Mouse (Mus musculus) midbrain, postnatal 0 days (tissue): ENCODE measurements around the gene Ttc4. TPM values are rescaled to one million over a fixed set of nuclear protein-coding genes. Genes with fewer than 3 reads are reported as not detected.
A peak's percentile ranks its signal among the peaks of the same experiment; 100 is the strongest.

ENCODE experiments used
- ATAC-seq: fragments of 200-750 bp; cut with Nextera tagmentation; 2 replicates; pipeline ENCODE4 v1.8.0; 2017; ENCODE audit warnings: moderate number of reproducible peaks, mild to moderate bottlenecking, moderate TSS enrichment, moderate library complexity; ENCODE audit not compliant: low FRiP score
- DNase-seq: peaks from one replicate; pipeline ENCODE4 v3.0.0-alpha.2; 2015; ENCODE audit warnings: low spot score
- H3K27ac ChIP-seq: fragments of 300-500 bp; sonication (generic); 2 replicates; pipeline ENCODE4 v1.5.1; 2014; ENCODE audit warnings: low read depth, mild to moderate bottlenecking, low read length, mixed read lengths
- H3K27me3 ChIP-seq: fragments of 300-500 bp; sonication (generic); 2 replicates; pipeline ENCODE4 v1.6.1; 2014; ENCODE audit warnings: low read length, control low read depth, mixed read lengths; ENCODE audit not compliant: insufficient read depth
- H3K36me3 ChIP-seq: fragments of 300-500 bp; sonication (generic); 2 replicates; pipeline ENCODE4 v1.6.1; 2014; ENCODE audit warnings: low read length, control low read depth, mixed read lengths; ENCODE audit not compliant: insufficient read depth
- H3K4me1 ChIP-seq: fragments of 300-500 bp; sonication (generic); 2 replicates; pipeline ENCODE4 v1.6.1; 2014; ENCODE audit warnings: mild to moderate bottlenecking, control low read depth, antibody characterized with exemption, low read length, mixed read lengths; ENCODE audit not compliant: insufficient read depth
- H3K4me2 ChIP-seq: fragments of 300-500 bp; sonication (generic); 2 replicates; pipeline ENCODE4 v1.6.1; 2014; ENCODE audit warnings: low read depth, mild to moderate bottlenecking, low read length, mixed read lengths; ENCODE audit not compliant: poor library complexity, severe bottlenecking
- H3K4me3 ChIP-seq: fragments of 300-500 bp; sonication (generic); 2 replicates; pipeline ENCODE4 v1.5.1; 2014; ENCODE audit warnings: low read depth, mild to moderate bottlenecking, low read length, moderate library complexity
- H3K9ac ChIP-seq: fragments of 300-500 bp; sonication (generic); replicated peaks from 2 replicates; pipeline ENCODE4 v1.6.1; 2014; ENCODE audit warnings: mild to moderate bottlenecking, low read length, moderate library complexity, mixed read lengths; ENCODE audit not compliant: poor library complexity, severe bottlenecking
- H3K9me3 ChIP-seq: fragments of 300-500 bp; sonication (generic); 2 replicates; pipeline ENCODE4 v1.6.1; 2016; ENCODE audit warnings: low read length, control low read depth
- CTCF ChIP-seq: IDR thresholded peaks from 2 replicates; pipeline ENCODE4 v1.5.1; 2016; ENCODE audit warnings: antibody characterized with exemption, mild to moderate bottlenecking
- WGBS: fragments of 180-500 bp; shearing (Covaris S2); extraction: QIAGEN DNeasy Blood & Tissue Kit; methylation state at CpG from one replicate; pipeline ENCODE4 v1.1.7; 2014; 5-methylcytosine and 5-hydroxymethylcytosine counted together
- polyA plus RNA-seq: library from polyadenylated mRNA; unstranded; fragments of >200 nt; fragmentation: Nextera tagmentation; extraction: Ambion mirVana; gene quantifications from 2 replicates; pipeline ENCODE4 v1.2.1, GENCODE M21; 2015
- total RNA-seq: library from RNA; depleted of rRNA; stranded (reverse); fragments of >200 nt; gene quantifications from 2 replicates; pipeline ENCODE4 v1.2.3, GENCODE M21; 2014; rRNA removed

Gene Ttc4
- total RNA-seq (121 and 127 TPM in 2 replicates), polyA plus RNA-seq (93.2 and 111 TPM in 2 replicates)

DNA sequence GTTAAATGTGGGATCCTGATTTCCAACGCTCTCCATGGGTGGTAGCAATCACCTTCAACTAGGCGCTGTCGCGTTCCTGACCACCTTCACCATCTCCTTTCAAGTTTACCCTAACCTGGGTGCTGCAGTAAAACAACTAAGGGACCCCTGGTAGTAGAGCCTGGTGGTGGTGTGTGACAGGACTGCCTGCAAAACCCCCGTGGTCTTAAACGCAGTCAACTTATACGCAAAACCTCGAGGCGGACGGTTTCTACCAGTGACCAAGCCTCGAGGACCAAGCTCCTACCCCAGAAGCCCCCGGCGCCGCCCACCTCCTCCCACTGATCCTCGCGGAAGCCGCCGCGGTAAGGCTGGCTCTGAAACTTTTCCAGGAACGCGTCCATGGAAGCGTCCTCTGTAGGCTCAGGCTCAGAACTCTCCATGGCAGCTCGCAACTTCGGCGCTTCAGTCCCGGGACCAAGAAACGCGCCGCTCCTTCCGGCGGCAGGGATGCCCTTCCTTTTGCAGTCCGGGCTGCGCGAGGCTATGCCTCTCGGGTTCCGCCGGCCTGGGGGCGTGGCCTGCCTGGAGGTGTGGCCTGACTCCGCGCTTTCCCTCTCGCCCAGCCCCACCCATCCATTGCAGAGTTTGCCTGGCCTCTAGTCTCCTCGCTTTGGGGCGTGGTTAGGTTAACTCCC lies at the start of gene Ttc4:
Gene Ttc4 (minus strand): TSS at position 503 of the 677 bp plus-strand sequence.
- Histone ChIP-seq H3K9me3 (no peaks in the 10 kb centered on the region), H3K4me1 (0 out of 2 replicates have a peak, but pooled peaks cover 4% of the 10 kb centered on the region), H3K36me3 (peaks cover 24% of the 10 kb centered on the region), H3K27me3 (no peaks in the 10 kb centered on the region), H3K27ac (peak within 1 kb of the TSS; percentile 55; the same call in 1 of the 2 replicates), H3K4me3 (peak within 1 kb of the TSS; percentile 83), H3K9ac (peak within 1 kb of the TSS; percentile 83), H3K4me2 (peak within 1 kb of the TSS; percentile 85)
- DNase-seq (peak; percentile 91), ATAC-seq (peak; percentile 94)
- WGBS, result under 1% methylated on average over 42 of the region's 43 CpGs
- TF ChIP-seq CTCF, result no peak

DNA sequence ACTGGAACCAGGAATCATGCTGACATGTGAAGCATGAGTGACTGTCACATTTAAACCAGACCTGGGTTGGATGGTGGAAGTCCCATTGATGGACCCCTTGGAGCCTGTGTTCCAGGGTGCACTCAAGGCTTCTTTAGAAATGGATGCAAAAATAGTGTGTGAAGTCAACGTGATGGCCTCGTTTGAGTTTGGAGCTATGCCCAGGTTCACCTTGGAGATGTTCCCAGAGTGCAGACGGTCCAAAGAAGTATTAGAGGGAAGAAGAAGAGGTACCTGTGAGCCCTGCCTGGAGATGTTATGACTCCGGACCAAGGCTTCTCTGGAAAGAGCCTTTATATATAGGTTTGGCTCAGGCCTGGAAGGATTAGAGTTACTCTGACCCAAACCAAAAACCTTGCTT lies 41.9 kb upstream of the Ttc4 start:
- ATAC-seq (no peak), DNase-seq (no peak)
- WGBS, result 89% methylated on average over 4 of the region's 4 CpGs
- Histone ChIP-seq H3K4me2 (no peak overlapping the region), H3K4me3 (no peak overlapping the region), H3K36me3 (no peaks in the 10 kb centered on the region), H3K9me3 (no peaks in the 10 kb centered on the region), H3K4me1 (no peaks in the 10 kb centered on the region), H3K27me3 (no peaks in the 10 kb centered on the region), H3K27ac (no peak overlapping the region), H3K9ac (no peak overlapping the region)
- TF ChIP-seq CTCF, result no peak

- Histone ChIP-seq H3K4me1 (no peaks in the 10 kb centered on the region), H3K4me3 (no peak overlapping the region), H3K27me3 (no peaks in the 10 kb centered on the region), H3K27ac (no peak overlapping the region), H3K9me3 (no peaks in the 10 kb centered on the region), H3K4me2 (no peak overlapping the region), H3K9ac (no peak overlapping the region), H3K36me3 (no peaks in the 10 kb centered on the region)
- no peak for DNase-seq
- no peak for ATAC-seq
- WGBS, result 91% methylated on average over 6 of the region's 6 CpGs
- TF ChIP-seq CTCF, result no peak
Observed at GRCm38 (mm10) chr4:106713622-106714021, 34.9 kb upstream of the Ttc4 start.

- 0% methylated on average over 6 of the region's 8 CpGs for WGBS
- Histone ChIP-seq H3K27me3 (no peaks in the 10 kb centered on the region), H3K9me3 (no peaks in the 10 kb centered on the region), H3K4me2 (peak overlapping the region; percentile 34), H3K4me1 (peaks cover 13% of the 10 kb centered on the region), H3K36me3 (no peaks in the 10 kb centered on the region), H3K27ac (no peak overlapping the region), H3K4me3 (no peak overlapping the region), H3K9ac (no peak overlapping the region)
- ATAC-seq (peak; percentile 48; the same call in 1 of the 2 replicates), DNase-seq (peak; percentile 80)
- TF ChIP-seq CTCF, result peak; percentile 95
Observed at GRCm38 (mm10) chr4:106708408-106708807, 29.7 kb upstream of the Ttc4 start.

- Histone ChIP-seq H3K4me3 (no peak overlapping the region), H3K4me1 (peaks cover 13% of the 10 kb centered on the region), H3K36me3 (no peaks in the 10 kb centered on the region), H3K9me3 (no peaks in the 10 kb centered on the region), H3K27me3 (no peaks in the 10 kb centered on the region), H3K4me2 (peak overlapping the region; percentile 34), H3K9ac (no peak overlapping the region), H3K27ac (no peak overlapping the region)
- no peak for DNase-seq
- ATAC-seq, result no peak
- no peak for TF ChIP-seq CTCF
- WGBS, result 38% methylated on average over 5 of the region's 5 CpGs
Observed at GRCm38 (mm10) chr4:106707957-106708356, 29.2 kb upstream of the Ttc4 start.

- peak overlapping the region; percentile 33; the same call in 1 of the 2 replicates for H3K9ac ChIP-seq
- no peak overlapping the region for H3K4me2 ChIP-seq
- H3K4me3 ChIP-seq, result no peak overlapping the region
- TF ChIP-seq CTCF, result no peak
- peaks cover 18% of the 10 kb centered on the region for H3K4me1 ChIP-seq
- 32% methylated on average over 8 of the region's 8 CpGs for WGBS
- peak overlapping the region; percentile 74 for H3K27ac ChIP-seq
- DNase-seq (peak; percentile 9), ATAC-seq (no peak)
- H3K36me3 ChIP-seq, result no peaks in the 10 kb centered on the region
- no peaks in the 10 kb centered on the region for H3K27me3 ChIP-seq
- no peaks in the 10 kb centered on the region for H3K9me3 ChIP-seq
Observed at GRCm38 (mm10) chr4:106705096-106705665, 26.4 kb upstream of the Ttc4 start.
